Mouse (Mus musculus) kidney, postnatal 0 days (tissue): Measurements from ENCODE around the gene Vars. TPM values are rescaled to one million over a fixed set of nuclear protein-coding genes. Genes with fewer than 3 reads are reported as not detected.
A peak's percentile ranks its signal among the peaks of the same experiment; 100 is the strongest.
"Not testable (repeated sequence)": the region's sequence is repeated elsewhere in the genome, so short reads cannot be mapped to it uniquely, and the experiment has no call there.

Experiments
- ATAC-seq: fragments of 200-750 bp; cut with Nextera tagmentation; replicated peaks from 2 replicates; pipeline ENCODE4 v1.8.0; 2017; ENCODE audit warnings: low read depth, moderate number of reproducible peaks, moderate TSS enrichment, moderate library complexity; ENCODE audit not compliant: low FRiP score
- DNase-seq: peaks from one replicate; pipeline ENCODE4 v3.0.0-alpha.2; 2016; ENCODE audit warnings: low spot score
- H3K27ac ChIP-seq: fragments of 300-500 bp; sonication (generic); 2 replicates; pipeline ENCODE4 v1.5.1; 2014; ENCODE audit warnings: mild to moderate bottlenecking
- H3K27me3 ChIP-seq: fragments of 300-500 bp; sonication (generic); 2 replicates; pipeline ENCODE4 v1.6.1; 2014; ENCODE audit warnings: low read length, mixed read lengths; ENCODE audit not compliant: insufficient read depth
- H3K36me3 ChIP-seq: fragments of 300-500 bp; sonication (generic); 2 replicates; pipeline ENCODE4 v1.6.1; 2014; ENCODE audit warnings: low read length, mixed read lengths; ENCODE audit not compliant: insufficient read depth
- H3K4me1 ChIP-seq: fragments of 300-500 bp; sonication (generic); replicated peaks from 2 replicates; pipeline ENCODE4 v1.6.1; 2014; ENCODE audit warnings: antibody characterized with exemption, low read length, mixed read lengths; ENCODE audit not compliant: insufficient read depth
- H3K4me2 ChIP-seq: fragments of 300-500 bp; sonication (generic); 2 replicates; pipeline ENCODE4 v1.6.1; 2014; ENCODE audit warnings: mild to moderate bottlenecking, low read length, moderate library complexity, mixed read lengths
- H3K4me3 ChIP-seq: fragments of 300-500 bp; sonication (generic); replicated peaks from 2 replicates; pipeline ENCODE4 v1.5.1; 2014; ENCODE audit warnings: low read depth, low read length
- H3K9ac ChIP-seq: fragments of 300-500 bp; sonication (generic); 2 replicates; pipeline ENCODE4 v1.6.1; 2014; ENCODE audit warnings: low read depth, low read length
- H3K9me3 ChIP-seq: fragments of 300-500 bp; sonication (generic); replicated peaks from 2 replicates; pipeline ENCODE4 v1.6.1; 2016; ENCODE audit warnings: low read length, inconsistent platforms, mixed read lengths
- CTCF ChIP-seq: IDR thresholded peaks from 2 replicates; pipeline ENCODE4 v1.5.1; 2016; ENCODE audit warnings: antibody characterized with exemption, low read depth, mild to moderate bottlenecking, moderate library complexity
- WGBS: fragments of 180-500 bp; shearing (Covaris S2); extraction: QIAGEN DNeasy Blood & Tissue Kit; methylation state at CpG from one replicate; pipeline ENCODE4 v1.1.7; 2014; 5-methylcytosine and 5-hydroxymethylcytosine counted together
- polyA plus RNA-seq: library from polyadenylated mRNA; unstranded; fragments of >200 nt; fragmentation: Nextera tagmentation; extraction: Ambion mirVana; gene quantifications from 2 replicates; pipeline ENCODE4 v1.2.1, GENCODE M21; 2015

The Vars gene
- polyA plus RNA-seq, 1 experiment from 2014 or later, result 61.3 TPM

DNA sequence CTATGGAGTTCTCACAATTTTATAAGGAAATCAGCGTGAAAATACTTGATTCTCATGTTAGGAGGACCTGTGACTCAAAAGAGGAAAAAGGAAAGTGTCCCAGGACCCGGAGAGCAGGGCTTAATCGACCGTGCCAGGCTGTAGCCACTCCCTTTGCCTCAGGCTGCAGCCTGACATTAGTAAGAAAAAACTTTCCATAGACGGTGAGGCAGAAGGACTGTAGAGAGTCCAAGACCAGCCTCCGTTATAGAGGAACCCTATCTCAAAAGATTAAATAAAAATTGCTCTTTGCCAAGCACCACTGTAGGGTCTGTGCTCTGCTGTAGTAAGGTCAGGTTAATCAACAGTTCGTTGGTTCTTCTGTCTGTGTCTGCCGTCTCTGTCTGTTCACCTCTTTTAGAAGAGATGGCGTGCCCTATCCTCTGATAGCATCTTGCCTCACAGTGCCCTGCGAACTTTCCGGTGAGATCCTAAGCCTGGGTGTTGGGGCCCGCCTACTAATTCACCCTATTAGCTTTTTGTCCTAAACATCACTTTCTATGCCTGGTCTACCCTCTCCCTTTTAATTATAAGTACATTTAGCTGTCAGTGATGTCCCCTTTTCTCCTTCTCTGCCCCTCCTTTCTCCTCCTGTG lies 40.8 kb upstream of the Vars start:
- no peaks in the 10 kb centered on the region for H3K36me3 ChIP-seq
- peak overlapping the region; percentile 96 for H3K27ac ChIP-seq
- no peaks in the 10 kb centered on the region for H3K27me3 ChIP-seq
- peak overlapping the region; percentile 39 for H3K4me3 ChIP-seq
- TF ChIP-seq CTCF, result no peak
- peak; percentile 23; the same call in 1 of the 2 replicates for ATAC-seq
- peaks cover 6% of the 10 kb centered on the region; the same call in 1 of the 2 replicates for H3K4me1 ChIP-seq
- peak overlapping the region; percentile 43; the same call in 1 of the 2 replicates for H3K9ac ChIP-seq
- H3K4me2 ChIP-seq, result peak overlapping the region; percentile 62
- no peaks in the 10 kb centered on the region for H3K9me3 ChIP-seq
- DNase-seq, result peak; percentile 84
- WGBS, result 5% methylated on average over 12 of the region's 12 CpGs

DNA sequence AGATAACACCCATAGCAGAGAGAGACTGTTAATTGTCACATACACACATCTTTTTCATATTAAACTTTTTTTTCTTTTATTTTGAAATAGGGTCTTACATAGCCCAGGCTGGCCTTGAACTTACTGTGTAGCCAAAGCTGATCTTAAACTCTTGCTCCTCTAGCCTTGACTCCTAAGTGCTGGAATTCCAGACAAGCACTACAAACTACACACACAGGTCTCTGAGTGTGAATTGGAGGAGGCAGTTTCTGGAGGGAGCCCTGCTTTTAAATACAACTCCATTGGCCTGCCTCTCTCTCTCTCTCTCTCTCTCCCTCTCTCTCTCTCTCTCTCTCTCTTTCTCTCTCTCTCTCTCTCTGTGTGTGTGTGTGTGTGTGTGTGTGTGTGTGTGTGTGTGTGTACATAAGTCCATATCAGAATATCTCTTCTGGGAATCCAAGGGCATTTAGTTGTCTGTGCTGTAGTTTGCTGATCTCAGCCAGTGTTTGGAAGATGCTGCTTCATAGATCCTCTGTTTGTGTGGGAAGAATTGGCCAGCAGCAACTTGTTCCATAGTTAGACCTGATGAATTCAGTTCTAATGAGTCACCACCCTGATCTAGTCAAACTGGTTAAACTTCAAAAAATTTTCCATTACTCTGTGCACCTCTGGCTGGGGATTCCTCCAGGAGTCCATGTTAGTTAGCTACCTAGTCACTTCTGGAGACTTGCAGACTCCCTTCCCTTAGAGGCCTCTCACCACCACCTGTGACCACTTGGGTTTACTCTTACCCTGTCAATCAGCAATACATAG lies 39.9 kb upstream of the Vars start:
- DNase-seq (no peak), ATAC-seq (no peak)
- no peak for TF ChIP-seq CTCF
- no peaks in the 10 kb centered on the region for H3K36me3 ChIP-seq
- H3K4me2 ChIP-seq, result no peak overlapping the region
- no peak overlapping the region for H3K9ac ChIP-seq
- H3K27me3 ChIP-seq, result no peaks in the 10 kb centered on the region
- H3K9me3 ChIP-seq, result no peaks in the 10 kb centered on the region
- peaks cover 6% of the 10 kb centered on the region; the same call in 1 of the 2 replicates for H3K4me1 ChIP-seq
- H3K27ac ChIP-seq, result peak overlapping the region; percentile 96
- no peak overlapping the region for H3K4me3 ChIP-seq

DNA sequence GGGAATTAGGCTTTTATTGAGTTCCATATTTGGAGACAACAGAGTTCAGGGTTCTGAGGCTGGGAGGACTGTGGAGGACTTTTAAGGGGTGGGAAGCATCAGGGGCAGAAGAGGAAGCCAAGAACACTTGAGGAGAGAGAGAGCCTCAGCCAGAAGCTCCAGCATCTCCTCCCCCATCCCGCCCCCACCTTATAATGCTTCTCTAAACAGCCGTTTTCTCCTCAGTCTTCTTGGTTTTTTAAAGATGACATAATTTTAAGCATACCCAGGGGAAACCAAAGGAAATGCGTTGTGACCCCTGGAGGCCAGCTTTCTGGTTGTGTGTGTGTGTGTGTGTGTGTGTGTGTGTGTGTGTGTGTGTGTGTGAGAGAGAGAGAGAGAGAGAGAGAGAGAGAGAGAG lies 38.7 kb upstream of the Vars start:
- Histone ChIP-seq H3K9ac (no peak overlapping the region), H3K4me3 (no peak overlapping the region), H3K27me3 (no peaks in the 10 kb centered on the region), H3K36me3 (no peaks in the 10 kb centered on the region), H3K4me1 (peaks cover 6% of the 10 kb centered on the region; the same call in 1 of the 2 replicates), H3K27ac (peak overlapping the region; percentile 63), H3K9me3 (no peaks in the 10 kb centered on the region), H3K4me2 (no peak overlapping the region)
- DNase-seq (peak; percentile 79), ATAC-seq (no peak)
- no peak for TF ChIP-seq CTCF
- 23% methylated on average over 3 of the region's 3 CpGs for WGBS

DNA sequence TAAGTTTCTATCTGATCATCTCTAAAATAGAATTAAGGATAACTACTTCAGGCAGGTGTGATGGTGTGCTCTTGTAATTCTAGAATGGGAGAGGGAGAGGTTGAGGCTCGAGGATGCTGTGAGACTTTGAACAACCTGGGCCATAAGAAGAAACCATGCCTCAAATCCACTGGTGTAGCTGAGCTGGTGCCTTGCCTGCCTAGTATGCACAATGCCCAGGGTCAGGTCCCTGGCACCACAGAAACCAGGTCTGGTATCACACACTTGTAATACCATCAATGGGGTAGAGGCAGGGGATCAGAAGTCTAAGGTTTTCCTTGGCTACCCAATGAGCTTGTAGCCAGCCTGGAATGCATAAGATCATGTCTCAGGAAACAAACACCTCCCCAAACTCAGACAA lies 37.9 kb upstream of the Vars start:
- H3K4me1 ChIP-seq, result peaks cover 6% of the 10 kb centered on the region; the same call in 1 of the 2 replicates
- no peak overlapping the region for H3K9ac ChIP-seq
- no peaks in the 10 kb centered on the region for H3K36me3 ChIP-seq
- no peak overlapping the region for H3K27ac ChIP-seq
- H3K4me2 ChIP-seq, result no peak overlapping the region
- no peak for ATAC-seq
- WGBS, result 46% methylated on average over 1 of the region's 1 CpGs
- H3K9me3 ChIP-seq, result no peaks in the 10 kb centered on the region
- H3K27me3 ChIP-seq, result no peaks in the 10 kb centered on the region
- TF ChIP-seq CTCF, result no peak
- H3K4me3 ChIP-seq, result no peak overlapping the region
- no peak for DNase-seq

DNA sequence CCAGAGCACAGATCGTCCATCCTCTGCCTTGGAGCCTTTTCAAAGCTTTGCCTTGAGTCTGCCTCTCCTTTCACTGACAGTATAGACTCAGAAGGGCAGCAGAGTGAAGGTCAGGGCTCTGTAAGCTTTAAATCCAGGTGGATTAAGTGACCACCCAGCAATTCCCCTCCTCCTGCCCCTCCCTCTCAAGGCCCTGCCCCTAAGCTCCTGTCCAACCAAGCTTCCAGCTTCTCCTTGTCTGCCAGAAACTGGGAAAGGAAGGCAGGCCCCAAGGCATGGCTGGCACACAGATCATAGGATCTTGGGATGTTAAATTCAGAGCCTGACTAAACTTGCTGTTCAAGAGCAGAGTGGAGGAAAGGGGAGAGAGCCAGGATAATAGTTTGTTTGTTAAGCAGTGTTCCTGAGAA lies 36.1 kb upstream of the Vars start:
- Histone ChIP-seq H3K27ac (peak overlapping the region; percentile 84), H3K4me1 (peaks cover 6% of the 10 kb centered on the region; the same call in 1 of the 2 replicates)
- no peak for ATAC-seq

DNA sequence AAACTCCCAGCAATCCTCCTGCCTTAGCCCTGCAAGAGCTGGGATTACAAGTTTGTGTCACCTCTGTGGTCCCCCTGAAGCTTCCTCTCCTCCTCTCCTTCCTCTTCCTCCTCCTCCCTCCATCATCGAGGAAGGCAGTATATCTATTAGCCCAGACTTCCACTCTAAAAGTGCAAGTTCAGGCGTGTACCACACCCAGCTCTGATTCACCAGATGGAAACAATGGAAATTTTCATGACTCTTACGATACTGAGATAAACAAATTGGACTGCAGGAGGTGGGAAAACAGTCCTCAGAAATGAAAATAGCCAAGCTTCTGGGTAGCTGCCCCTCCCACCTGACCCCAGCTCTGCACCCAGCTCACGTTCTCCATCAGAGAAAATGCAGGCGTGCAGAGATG lies 35.2 kb upstream of the Vars start:
- no peak for DNase-seq

More for the DNA sequence above, 36.1 kb upstream of the Vars start:
- no peaks in the 10 kb centered on the region for H3K36me3 ChIP-seq
- TF ChIP-seq CTCF, result no peak
- no peak for DNase-seq
- H3K27me3 ChIP-seq, result no peaks in the 10 kb centered on the region
- H3K4me3 ChIP-seq, result no peak overlapping the region
- no peaks in the 10 kb centered on the region for H3K9me3 ChIP-seq
- H3K4me2 ChIP-seq, result no peak overlapping the region
- no peak overlapping the region for H3K9ac ChIP-seq
- 15% methylated on average over 1 of the region's 1 CpGs for WGBS

DNA sequence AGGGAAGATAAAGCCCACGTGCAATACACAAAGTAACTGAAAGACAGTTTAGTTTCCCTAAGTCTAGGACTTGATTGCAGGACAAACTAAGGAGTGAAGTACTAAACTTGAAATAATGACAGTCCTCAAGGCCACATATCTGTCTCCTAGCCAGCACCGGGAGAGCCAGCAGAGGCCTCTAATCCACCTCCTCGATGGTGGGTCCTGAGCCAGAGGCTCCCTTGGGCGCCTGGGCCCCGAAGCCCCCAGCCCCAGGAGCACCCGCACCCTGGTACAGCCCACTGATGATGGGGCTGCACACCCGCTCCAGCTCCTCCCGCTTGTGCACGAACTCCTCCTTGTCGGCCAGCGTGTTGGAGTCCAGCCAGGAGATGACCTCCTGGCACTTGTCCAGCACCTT lies 31.0 kb upstream of the Vars start, which contains the start of gene Gm20481:
Gm20481 (plus strand) TSS at position 91 of the 400 bp plus-strand sequence.
- H3K9ac ChIP-seq, H3K4me2 ChIP-seq, H3K4me3 ChIP-seq, H3K4me1 ChIP-seq, ATAC-seq, H3K36me3 ChIP-seq, H3K27me3 ChIP-seq, DNase-seq, H3K27ac ChIP-seq, H3K9me3 ChIP-seq: not testable (repeated sequence)
- 77% methylated on average over 6 of the region's 11 CpGs for WGBS

More for the DNA sequence above, 35.2 kb upstream of the Vars start:
- peaks cover 3% of the 10 kb centered on the region; the same call in 1 of the 2 replicates for H3K4me1 ChIP-seq
- H3K4me3 ChIP-seq, result no peak overlapping the region
- no peak overlapping the region for H3K4me2 ChIP-seq
- no peak for TF ChIP-seq CTCF
- H3K36me3 ChIP-seq, result no peaks in the 10 kb centered on the region
- H3K9me3 ChIP-seq, result no peaks in the 10 kb centered on the region
- WGBS, result 70% methylated on average over 5 of the region's 5 CpGs
- no peaks in the 10 kb centered on the region for H3K27me3 ChIP-seq
- H3K27ac ChIP-seq, result peak overlapping the region; percentile 84; the same call in 1 of the 2 replicates
- no peak overlapping the region for H3K9ac ChIP-seq
- ATAC-seq, result no peak

DNA sequence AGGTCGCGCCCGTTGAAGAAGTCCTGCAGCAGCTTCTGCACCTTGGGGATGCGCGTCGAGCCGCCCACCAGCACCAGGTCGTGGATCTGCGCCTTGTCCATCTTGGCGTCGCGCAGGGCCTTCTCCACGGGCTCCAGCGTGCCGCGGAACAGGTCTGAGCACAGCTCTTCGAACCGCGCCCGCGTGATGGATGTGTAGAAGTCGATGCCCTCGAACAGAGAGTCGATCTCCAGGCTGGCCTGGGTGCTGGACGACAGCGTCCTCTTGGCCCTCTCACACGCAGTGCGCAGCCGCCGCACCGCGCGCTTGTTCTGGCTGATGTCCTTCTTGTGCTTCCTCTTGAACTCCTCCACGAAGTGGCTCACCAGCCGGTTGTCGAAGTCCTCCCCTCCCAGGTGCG lies 29.9 kb upstream of the Vars start:
- ATAC-seq, H3K27ac ChIP-seq, H3K9ac ChIP-seq, H3K4me1 ChIP-seq, H3K4me2 ChIP-seq, DNase-seq, H3K27me3 ChIP-seq, H3K9me3 ChIP-seq, H3K36me3 ChIP-seq, H3K4me3 ChIP-seq: not testable (repeated sequence)
- WGBS, result 46% methylated on average over 15 of the region's 37 CpGs

DNA sequence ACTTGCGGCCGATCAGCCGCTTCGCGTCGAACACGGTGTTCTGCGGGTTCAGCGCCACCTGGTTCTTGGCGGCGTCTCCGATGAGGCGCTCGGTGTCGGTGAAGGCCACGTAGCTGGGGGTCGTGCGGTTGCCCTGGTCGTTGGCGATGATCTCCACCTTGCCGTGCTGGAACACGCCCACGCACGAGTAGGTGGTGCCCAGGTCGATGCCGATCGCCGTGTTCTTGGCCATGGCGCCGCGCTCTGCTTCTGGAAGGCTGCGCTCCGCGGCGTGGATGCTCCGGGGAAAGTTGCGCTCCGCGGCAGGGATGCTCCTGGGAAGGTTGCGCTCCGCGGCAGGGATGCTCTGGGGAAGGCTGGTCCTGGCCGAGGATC lies 29.1 kb upstream of the Vars start:
- not testable (repeated sequence) for H3K4me1 ChIP-seq, H3K27ac ChIP-seq, H3K9me3 ChIP-seq, H3K9ac ChIP-seq, H3K27me3 ChIP-seq, H3K36me3 ChIP-seq, DNase-seq
- peak overlapping the region; percentile 17; the same call in 1 of the 2 replicates for H3K4me3 ChIP-seq
- ATAC-seq, result peak; percentile 26
- WGBS, result 1% methylated on average over 15 of the region's 43 CpGs
- H3K4me2 ChIP-seq, result peak overlapping the region; percentile 45
